Mouse (Mus musculus) CH12.LX (cell line): ENCODE measurements around the gene Mrpl54.

Source experiments
- CTCF ChIP-seq, 2 experiments: IDR thresholded peaks in 1 of 2; conservative IDR thresholded peaks in 1 of 2; 2 replicates each; pipeline ENCODE4 v1.5.1; 2011 to 2012; ENCODE audit warnings: low read depth in 2 of 2, low read length in 2 of 2, improper control_type of control experiment in 1 of 2, inconsistent platforms in 1 of 2, mild to moderate bottlenecking in 1 of 2, moderate library complexity in 1 of 2
- KAT2A ChIP-seq: IDR thresholded peaks from 2 replicates; pipeline ENCODE4 v1.6.1; 2012; ENCODE audit warnings: low read length, improper control_type of control experiment, inconsistent platforms; ENCODE audit not compliant: insufficient replicate concordance
- MAFK ChIP-seq: IDR thresholded peaks from 2 replicates; pipeline ENCODE4 v1.6.1; 2011; ENCODE audit warnings: low read length, improper control_type of control experiment; ENCODE audit not compliant: insufficient replicate concordance
- NELFE ChIP-seq: IDR thresholded peaks from 2 replicates; pipeline ENCODE4 v1.6.1; 2011; ENCODE audit warnings: low read depth, low read length, improper control_type of control experiment
- POLR2A ChIP-seq: IDR thresholded peaks from 2 replicates; pipeline ENCODE4 v1.6.1; 2011; ENCODE audit warnings: low read depth, mild to moderate bottlenecking, improper control_type of control experiment, low read length
- POLR2AphosphoS2 ChIP-seq: IDR thresholded peaks from 2 replicates; pipeline ENCODE4 v1.6.1; 2011; ENCODE audit warnings: low read depth, low read length, improper control_type of control experiment
- TCF12 ChIP-seq: IDR thresholded peaks from 2 replicates; pipeline ENCODE4 v1.6.1; 2014; ENCODE audit warnings: low read depth, mild to moderate bottlenecking, inconsistent platforms, low read length, improper control_type of control experiment
- USF1 ChIP-seq: IDR thresholded peaks from 2 replicates; pipeline ENCODE4 v1.6.1; 2014; ENCODE audit warnings: low read depth, mild to moderate bottlenecking, inconsistent platforms, low read length, improper control_type of control experiment
- ZC3H11A ChIP-seq: IDR thresholded peaks from 2 replicates; pipeline ENCODE4 v1.6.1; 2012; ENCODE audit warnings: low read depth, mild to moderate bottlenecking, inconsistent platforms, low read length, improper control_type of control experiment
- ZMIZ1 ChIP-seq: IDR thresholded peaks from 2 replicates; pipeline ENCODE4 v1.6.1; 2012; ENCODE audit warnings: low read depth, mild to moderate bottlenecking, inconsistent platforms, low read length, improper control_type of control experiment

DNA sequence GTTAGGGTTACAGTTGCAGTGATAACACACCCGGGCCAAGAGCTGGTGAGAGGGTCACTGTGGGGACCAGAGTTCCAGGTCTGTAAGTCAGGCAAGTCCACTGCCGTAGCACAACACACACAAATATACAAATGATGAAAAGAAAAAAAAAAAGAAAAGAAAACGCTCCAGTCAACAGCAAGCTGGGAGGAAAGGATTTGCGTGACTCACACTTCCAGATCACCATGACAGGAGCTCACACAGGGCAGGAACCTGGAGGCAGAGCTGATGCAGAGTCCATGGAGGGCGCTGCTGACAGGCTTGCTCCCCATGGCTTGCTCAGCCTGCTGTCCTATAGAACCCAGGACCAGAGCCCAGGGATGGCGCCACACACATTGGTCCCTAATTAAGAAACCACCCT is 32.5 kb downstream of the Mrpl54 start:
- no peak for TF ChIP-seq ZC3H11A
- no peak for TF ChIP-seq CTCF (conservative IDR thresholded peaks at IDR 0.05 in 1 of 2, IDR thresholded peaks at IDR 0.05 in 1 of 2; ENCODE audit: low read depth in 2 of 2, low read length in 2 of 2)
- no peak for TF ChIP-seq NELFE
- TF ChIP-seq TCF12: no peak
- no peak for TF ChIP-seq MAFK
- no peak for TF ChIP-seq ZMIZ1
- no peak for TF ChIP-seq POLR2A
- no peak for TF ChIP-seq USF1
- TF ChIP-seq KAT2A: no peak
- no peak for TF ChIP-seq POLR2AphosphoS2
